Mouse (Mus musculus) embryonic facial prominence, embryonic 14.5 days (tissue): ENCODE results near the gene Olfr571. TPM values are rescaled to one million over a fixed set of nuclear protein-coding genes. Genes with fewer than 3 reads are reported as not detected.

Experiments used
- polyA plus RNA-seq: library from polyadenylated mRNA; unstranded; fragments of >200 nt; fragmentation: Nextera tagmentation; extraction: Ambion mirVana; gene quantifications from 2 replicates; pipeline ENCODE4 v1.2.1, GENCODE M21; 2014

Gene Olfr571
- polyA plus RNA-seq, 1 experiment from 2014 or later: 0.06 TPM

Other genes starting within 250 kb of the Olfr571 start
- gene Trim68, start 230.2 kb downstream of the Olfr571 start, polyA plus RNA-seq: 12.6 and 15.4 TPM in 2 replicates
- gene Olfr557, start 221.6 kb downstream of the Olfr571 start, polyA plus RNA-seq: 0.10 and 0.12 TPM in 2 replicates
- 0.75 and 1.4 TPM in 2 replicates for gene Olfr558, start 215.3 kb downstream of the Olfr571 start, polyA plus RNA-seq
- not detected in 2 replicates for gene Olfr33, start 198.5 kb downstream of the Olfr571 start, polyA plus RNA-seq
- not detected in 2 replicates for gene Olfr559, start 190.0 kb downstream of the Olfr571 start, polyA plus RNA-seq
- not detected in 2 replicates for gene Olfr560, start 158.2 kb downstream of the Olfr571 start, polyA plus RNA-seq
- gene Olfr78, start 158.1 kb downstream of the Olfr571 start, polyA plus RNA-seq: 1.0 and 1.5 TPM in 2 replicates
- 0.11 TPM in 1 of 2 replicates, not detected in the other for gene Olfr561, start 146.3 kb downstream of the Olfr571 start, polyA plus RNA-seq
- not detected in 2 replicates for gene Olfr564, start 114.1 kb downstream of the Olfr571 start, polyA plus RNA-seq
- 0.14 TPM in 1 of 2 replicates, not detected in the other for gene Olfr566, start 58.8 kb downstream of the Olfr571 start, polyA plus RNA-seq
- gene Olfr568, start 40.4 kb downstream of the Olfr571 start, polyA plus RNA-seq: not detected in 2 replicates
- not detected in 2 replicates for gene Olfr569, start 26.7 kb downstream of the Olfr571 start, polyA plus RNA-seq
- gene Olfr570, start 23.0 kb downstream of the Olfr571 start, polyA plus RNA-seq: not detected in 2 replicates
- gene Olfr572, start 6.9 kb upstream of the Olfr571 start, polyA plus RNA-seq: not detected in 2 replicates
- gene Olfr573-ps1, start 25.0 kb upstream of the Olfr571 start, polyA plus RNA-seq: not detected in 2 replicates
- gene Olfr574, start 30.9 kb upstream of the Olfr571 start, polyA plus RNA-seq: not detected in 2 replicates
- gene Olfr575, start 41.2 kb upstream of the Olfr571 start, polyA plus RNA-seq: not detected in 2 replicates
- not detected in 2 replicates for gene Olfr576, start 45.1 kb upstream of the Olfr571 start, polyA plus RNA-seq
- not detected in 2 replicates for gene Olfr577, start 58.4 kb upstream of the Olfr571 start, polyA plus RNA-seq
- gene Olfr578, start 71.8 kb upstream of the Olfr571 start, polyA plus RNA-seq: 0.08 and 0.31 TPM in 2 replicates
- gene Olfr582, start 120.5 kb upstream of the Olfr571 start, polyA plus RNA-seq: not detected in 2 replicates
- gene Olfr583, start 133.8 kb upstream of the Olfr571 start, polyA plus RNA-seq: not detected in 2 replicates
- 0.24 TPM in 1 of 2 replicates, not detected in the other for gene Olfr584, start 164.3 kb upstream of the Olfr571 start, polyA plus RNA-seq
- not detected in 2 replicates for gene Olfr585, start 180.2 kb upstream of the Olfr571 start, polyA plus RNA-seq
- not detected in 2 replicates for gene Olfr586, start 208.1 kb upstream of the Olfr571 start, polyA plus RNA-seq
- not detected in 2 replicates for gene Olfr588-ps1, start 223.3 kb upstream of the Olfr571 start, polyA plus RNA-seq
- not detected in 2 replicates for gene Olfr589, start 238.8 kb upstream of the Olfr571 start, polyA plus RNA-seq